Mouse (Mus musculus) myocyte (in vitro differentiated cells): ENCODE results near the gene Prr14l. TPM values are rescaled to one million over a fixed set of nuclear protein-coding genes. Genes with fewer than 3 reads are reported as not detected.
"Not testable (repeated sequence)": the region's sequence is repeated elsewhere in the genome, so short reads cannot be mapped to it uniquely, and the experiment has no call there.

Source experiments
- H3K27me3 ChIP-seq: one replicate; pipeline ENCODE4 v1.6.1; 2011; ENCODE audit not compliant: control insufficient read depth, insufficient read depth, insufficient read length
- H3K36me3 ChIP-seq: one replicate; pipeline ENCODE4 v1.6.1; 2011; ENCODE audit not compliant: control insufficient read depth, insufficient read depth
- H3K4me2 ChIP-seq: one replicate; pipeline ENCODE4 v1.6.1; 2011; ENCODE audit warnings: low read depth, control low read depth
- H3K4me3 ChIP-seq: one replicate; pipeline ENCODE4 v1.5.1; 2011; ENCODE audit warnings: mild to moderate bottlenecking, control low read depth, moderate library complexity
- H3K79me2 ChIP-seq: one replicate; pipeline ENCODE4 v1.6.1; 2011; ENCODE audit not compliant: control insufficient read depth, insufficient read depth
- H3ac ChIP-seq: one replicate; pipeline ENCODE4 v1.6.1; 2011; ENCODE audit not compliant: control insufficient read depth, insufficient read length
- CEBPB ChIP-seq: IDR thresholded peaks from 2 replicates; pipeline ENCODE4 v1.6.1; 2011; ENCODE audit warnings: mild to moderate bottlenecking, moderate library complexity; ENCODE audit not compliant: poor library complexity, insufficient read depth, severe bottlenecking
- E2F4 ChIP-seq: IDR thresholded peaks from one replicate; pipeline ENCODE4 v1.6.1; 2011; ENCODE audit warnings: mild to moderate bottlenecking, control low read depth, moderate library complexity; ENCODE audit not compliant: insufficient read depth
- MAX ChIP-seq: IDR thresholded peaks from one replicate; pipeline ENCODE4 v1.6.1; 2011; ENCODE audit warnings: low read depth, mild to moderate bottlenecking, control low read depth
- MYOD1 ChIP-seq, 3 experiments: IDR thresholded peaks; one replicate each; pipeline ENCODE4 v1.6.1; 2011; ENCODE audit warnings: control low read depth in 2 of 3, low read depth in 2 of 3, mild to moderate bottlenecking in 2 of 3, moderate library complexity in 1 of 3; ENCODE audit not compliant: insufficient read length in 2 of 3, control insufficient read depth in 1 of 3
- MYOG ChIP-seq, 3 experiments: IDR thresholded peaks; one replicate each; pipeline ENCODE4 v1.6.1; 2011; ENCODE audit warnings: control low read depth in 2 of 3, low read depth in 2 of 3, mild to moderate bottlenecking in 2 of 3; ENCODE audit not compliant: insufficient read length in 2 of 3, control insufficient read depth in 1 of 3, insufficient read depth in 1 of 3
- POLR2A ChIP-seq: IDR thresholded peaks from one replicate; pipeline ENCODE4 v1.6.1; 2011; ENCODE audit warnings: low read depth, mild to moderate bottlenecking, control low read depth, moderate library complexity; ENCODE audit not compliant: insufficient read length
- POLR2AphosphoS2 ChIP-seq: IDR thresholded peaks from one replicate; pipeline ENCODE4 v1.6.1; 2011; ENCODE audit warnings: low read depth, control low read depth; ENCODE audit not compliant: insufficient read length
- REST ChIP-seq: IDR thresholded peaks from one replicate; pipeline ENCODE4 v1.6.1; 2011; ENCODE audit warnings: mild to moderate bottlenecking, control low read depth, moderate library complexity; ENCODE audit not compliant: insufficient read depth, insufficient read length
- SRF ChIP-seq: IDR thresholded peaks from one replicate; pipeline ENCODE4 v1.6.1; 2011; ENCODE audit warnings: low read depth; ENCODE audit not compliant: control insufficient read depth, insufficient read length
- TCF12 ChIP-seq: IDR thresholded peaks from one replicate; pipeline ENCODE4 v1.6.1; 2011; ENCODE audit warnings: mild to moderate bottlenecking, control low read depth; ENCODE audit not compliant: poor library complexity, insufficient read depth, severe bottlenecking
- TCF3 ChIP-seq: IDR thresholded peaks from one replicate; pipeline ENCODE4 v1.6.1; 2011; ENCODE audit warnings: low read depth, control low read depth; ENCODE audit not compliant: insufficient read length
- USF1 ChIP-seq: IDR thresholded peaks from one replicate; pipeline ENCODE4 v1.6.1; 2011; ENCODE audit warnings: low read depth, mild to moderate bottlenecking, control low read depth, moderate library complexity
- polyA plus RNA-seq: library from polyadenylated mRNA; unstranded; fragments of >200 nt; fragmentation: generic; extraction: Trizol; gene quantifications from one replicate; pipeline ENCODE4 v1.2.1, GENCODE M21; 2012; ENCODE audit warnings: missing spikeins

Prr14l gene
- polyA plus RNA-seq, 1 experiment: 4.7 TPM

DNA sequence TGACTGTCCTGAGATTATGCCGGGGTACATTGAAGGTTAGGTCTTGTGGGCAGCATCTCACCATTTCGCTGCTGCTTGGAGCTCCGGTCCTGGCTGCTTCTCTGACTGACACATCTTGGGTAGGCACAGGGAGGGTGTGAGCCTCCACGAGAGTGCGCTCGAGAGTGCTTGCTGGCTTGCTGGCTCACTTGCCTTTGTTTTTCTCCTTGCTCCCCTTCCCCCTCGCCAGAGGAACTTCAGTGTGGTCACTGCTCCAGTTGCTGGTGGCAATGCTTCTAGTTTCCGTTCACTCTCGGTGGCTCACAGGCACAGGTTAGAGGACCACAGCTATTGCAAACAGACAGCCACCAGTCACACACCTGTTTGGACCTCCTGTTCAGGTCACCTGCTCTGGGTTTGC, 111.9 kb downstream of the Prr14l start:
- no peak for TF ChIP-seq SRF
- no peak for TF ChIP-seq TCF12
- no peak for TF ChIP-seq MAX
- TF ChIP-seq MYOG (IDR thresholded peaks at IDR 0.05; ENCODE audit: control insufficient read depth in 1 of 3, insufficient read depth in 1 of 3, insufficient read length in 2 of 3, low read depth in 2 of 3): no peak
- no peak for TF ChIP-seq POLR2A
- no peak for TF ChIP-seq REST
- TF ChIP-seq USF1: no peak
- no peak for TF ChIP-seq MYOD1 (IDR thresholded peaks at IDR 0.05; ENCODE audit: control insufficient read depth in 1 of 3, insufficient read length in 2 of 3, low read depth in 2 of 3)
- TF ChIP-seq POLR2AphosphoS2: no peak
- no peak for TF ChIP-seq CEBPB
- TF ChIP-seq TCF3: no peak
- TF ChIP-seq E2F4: no peak
- no peak overlapping the region for H3K4me2 ChIP-seq
- H3K4me3 ChIP-seq: no peak overlapping the region
- peaks cover 36% of the 10 kb centered on the region for H3K79me2 ChIP-seq
- no peaks in the 10 kb centered on the region for H3K36me3 ChIP-seq
- no peaks in the 10 kb centered on the region for H3K27me3 ChIP-seq
- no peak overlapping the region for H3ac ChIP-seq

DNA sequence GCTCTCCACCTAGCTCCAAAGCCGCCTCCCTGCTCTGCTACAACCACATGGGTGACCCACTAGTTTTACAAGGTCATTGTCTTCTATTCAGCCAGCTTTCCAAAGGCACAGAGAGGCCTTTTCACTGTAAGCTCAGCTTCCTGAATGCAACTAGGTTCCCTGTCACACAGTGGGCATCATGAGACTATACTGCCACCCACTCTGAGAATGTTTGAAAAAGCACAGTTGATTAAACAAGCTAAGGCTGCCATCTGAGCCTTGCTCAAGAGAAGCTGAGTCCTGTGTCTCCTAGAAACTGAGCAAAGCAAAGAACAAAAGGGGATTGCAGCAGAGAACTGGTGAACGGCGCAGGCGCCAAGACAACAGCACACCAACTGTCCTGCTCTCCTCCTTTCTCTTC, 112.7 kb downstream of the Prr14l start:
- peaks cover 31% of the 10 kb centered on the region for H3K79me2 ChIP-seq
- not testable (repeated sequence) for H3K36me3 ChIP-seq, H3K27me3 ChIP-seq, H3K4me3 ChIP-seq, H3ac ChIP-seq, H3K4me2 ChIP-seq

- H3K36me3 ChIP-seq, H3K27me3 ChIP-seq, H3ac ChIP-seq, H3K4me2 ChIP-seq, H3K4me3 ChIP-seq: not testable (repeated sequence)
- peaks cover 31% of the 10 kb centered on the region for H3K79me2 ChIP-seq
These were observed 113.2 kb downstream of the Prr14l start for GRCm38 (mm10) chr5:32740850-32741249.

DNA sequence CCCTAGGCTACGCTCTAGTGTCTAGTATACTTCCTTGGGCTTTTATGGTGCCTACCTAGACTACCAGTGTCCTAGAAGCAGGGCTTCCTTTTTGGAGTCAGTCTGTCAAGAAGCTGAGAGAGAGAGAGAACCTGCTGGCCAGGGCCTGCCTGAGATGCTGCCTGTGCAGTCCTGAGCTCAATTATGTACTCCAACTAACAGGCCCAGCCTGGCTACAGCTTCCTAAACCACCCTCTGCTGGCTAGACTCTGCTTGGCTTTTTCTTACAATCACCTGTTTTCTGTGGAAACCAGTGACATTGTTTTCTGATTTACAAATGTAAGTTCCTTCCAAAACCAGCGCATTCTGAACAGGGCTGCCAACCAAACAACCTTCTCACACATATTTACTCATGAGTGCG, 113.9 kb downstream of the Prr14l start:
- Histone ChIP-seq H3K27me3 (no peaks in the 10 kb centered on the region), H3K4me2 (no peak overlapping the region), H3K4me3 (no peak overlapping the region), H3K79me2 (peaks cover 25% of the 10 kb centered on the region), H3K36me3 (no peaks in the 10 kb centered on the region), H3ac (no peak overlapping the region)
- no peak for TF ChIP-seq REST
- no peak for TF ChIP-seq MYOD1 (IDR thresholded peaks at IDR 0.05; ENCODE audit: control insufficient read depth in 1 of 3, insufficient read length in 2 of 3, low read depth in 2 of 3)
- TF ChIP-seq E2F4: no peak
- no peak for TF ChIP-seq TCF12
- no peak for TF ChIP-seq TCF3
- no peak for TF ChIP-seq USF1
- no peak for TF ChIP-seq POLR2A
- TF ChIP-seq MYOG (IDR thresholded peaks at IDR 0.05; ENCODE audit: control insufficient read depth in 1 of 3, insufficient read depth in 1 of 3, insufficient read length in 2 of 3, low read depth in 2 of 3): no peak
- TF ChIP-seq SRF: no peak
- TF ChIP-seq MAX: no peak
- no peak for TF ChIP-seq POLR2AphosphoS2
- TF ChIP-seq CEBPB: no peak

Other genes starting within 250 kb of the Prr14l start
- 3.3 TPM for gene Yes1, start 243.1 kb downstream of the Prr14l start, polyA plus RNA-seq
- gene Pisd, start 68.6 kb downstream of the Prr14l start, polyA plus RNA-seq: 58.8 TPM
- gene Gm20671, start 27.1 kb downstream of the Prr14l start, polyA plus RNA-seq: not detected
- 15.5 TPM for gene Depdc5, start 9.4 kb upstream of the Prr14l start, polyA plus RNA-seq
- 106 TPM for gene Ywhah, start 164.6 kb upstream of the Prr14l start, polyA plus RNA-seq
- gene Slc5a1, start 250.0 kb upstream of the Prr14l start, polyA plus RNA-seq: not detected